Mouse (Mus musculus) limb, embryonic 13.5 days (tissue): Measurements from ENCODE around the gene Serpinb12. TPM values are rescaled to one million over a fixed set of nuclear protein-coding genes. Genes with fewer than 3 reads are reported as not detected.
"Not testable (repeated sequence)": the region's sequence is repeated elsewhere in the genome, so short reads cannot be mapped to it uniquely, and the experiment has no call there.

Source experiments
- ATAC-seq: fragments of 200-750 bp; cut with Nextera tagmentation; 2 replicates; pipeline ENCODE4 v1.8.0; 2017; ENCODE audit warnings: low read depth, moderate number of reproducible peaks, moderate TSS enrichment; ENCODE audit not compliant: low FRiP score
- H3K27ac ChIP-seq: fragments of 300-500 bp; sonication (generic); 2 replicates; pipeline ENCODE4 v1.5.1; 2015; ENCODE audit warnings: inconsistent platforms, mild to moderate bottlenecking, moderate library complexity
- H3K27me3 ChIP-seq: fragments of 300-500 bp; sonication (generic); 2 replicates; pipeline ENCODE4 v1.6.1; 2015; ENCODE audit warnings: mild to moderate bottlenecking, inconsistent platforms
- H3K36me3 ChIP-seq: fragments of 300-500 bp; sonication (generic); 2 replicates; pipeline ENCODE4 v1.6.1; 2015; ENCODE audit warnings: inconsistent platforms, mild to moderate bottlenecking, moderate library complexity
- H3K4me1 ChIP-seq: fragments of 300-500 bp; sonication (generic); 2 replicates; pipeline ENCODE4 v1.6.1; 2015; ENCODE audit warnings: inconsistent platforms
- H3K4me2 ChIP-seq: fragments of 300-500 bp; sonication (generic); replicated peaks from 2 replicates; pipeline ENCODE4 v1.6.1; 2015; ENCODE audit warnings: inconsistent platforms, mild to moderate bottlenecking, moderate library complexity
- H3K4me3 ChIP-seq: fragments of 300-500 bp; sonication (generic); 2 replicates; pipeline ENCODE4 v1.5.1; 2015; ENCODE audit warnings: moderate library complexity, mild to moderate bottlenecking, inconsistent platforms
- H3K9ac ChIP-seq: fragments of 300-500 bp; sonication (generic); 2 replicates; pipeline ENCODE4 v1.6.1; 2015; ENCODE audit warnings: mild to moderate bottlenecking, inconsistent platforms
- H3K9me3 ChIP-seq: fragments of 300-500 bp; sonication (generic); 2 replicates; pipeline ENCODE4 v1.6.1; 2016; ENCODE audit warnings: inconsistent platforms
- WGBS: fragments of 180-500 bp; shearing (Covaris S2); methylation state at CpG from one replicate; pipeline ENCODE4 v1.1.7; 2015; 5-methylcytosine and 5-hydroxymethylcytosine counted together
- polyA plus RNA-seq: library from polyadenylated mRNA; unstranded; fragments of >200 nt; fragmentation: Nextera tagmentation; extraction: Ambion mirVana; gene quantifications from 2 replicates; pipeline ENCODE4 v1.2.1, GENCODE M21; 2015

The Serpinb12 gene
- 0.59 and 0.70 TPM in 2 replicates for polyA plus RNA-seq

DNA sequence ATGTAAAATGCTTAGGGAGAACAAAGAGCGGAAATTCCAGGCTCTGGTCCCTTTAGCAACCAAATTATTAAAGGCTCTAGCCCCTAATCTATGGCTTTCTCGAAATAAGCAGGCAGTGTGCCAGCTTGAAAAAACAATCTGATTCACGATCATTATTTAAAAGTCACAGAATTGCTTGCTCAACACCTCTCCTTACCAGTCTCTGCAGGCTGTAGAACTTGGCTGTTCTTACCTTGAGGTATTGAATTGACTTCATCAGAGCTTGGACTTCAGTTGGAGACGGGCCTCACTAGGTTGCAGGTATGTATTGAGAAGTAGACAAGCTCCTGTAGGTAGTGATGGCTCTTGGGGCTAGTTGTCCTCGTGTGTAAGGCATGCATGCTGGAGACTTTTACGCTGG lies at the start of gene Serpinb12:
Serpinb12 (plus strand) TSS at position 185 of the 400 bp plus-strand sequence.
- Histone ChIP-seq H3K9ac (no peak within 1 kb of the TSS), H3K4me3 (no peak within 1 kb of the TSS), H3K9me3 (no peaks in the 10 kb centered on the region), H3K27me3 (no peaks in the 10 kb centered on the region), H3K4me1 (no peaks in the 10 kb centered on the region), H3K36me3 (no peaks in the 10 kb centered on the region), H3K4me2 (no peak within 1 kb of the TSS), H3K27ac (no peak within 1 kb of the TSS)
- 74% methylated on average over 6 of the region's 6 CpGs for WGBS
- ATAC-seq, result no peak

DNA sequence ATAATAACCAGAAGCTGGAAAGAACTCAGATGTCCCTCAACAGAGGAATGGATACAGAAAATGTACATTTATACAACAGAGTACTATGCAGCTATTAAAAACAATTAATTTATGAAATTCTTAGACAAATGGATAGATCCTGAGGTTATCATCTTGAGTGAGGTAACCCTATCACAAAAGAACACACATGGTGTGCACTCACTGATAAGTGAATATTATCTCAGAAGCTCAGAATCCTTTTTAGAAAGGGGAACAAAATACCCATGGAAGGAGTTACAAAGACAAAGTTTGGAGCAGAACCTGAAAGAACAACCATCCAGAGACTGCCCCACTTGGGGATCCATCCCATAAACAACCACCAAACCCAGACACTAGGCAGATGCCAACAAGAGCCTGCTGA lies 39.1 kb upstream of the Serpinb12 start:
- not testable (repeated sequence) for H3K4me1 ChIP-seq, H3K36me3 ChIP-seq, H3K9ac ChIP-seq

DNA sequence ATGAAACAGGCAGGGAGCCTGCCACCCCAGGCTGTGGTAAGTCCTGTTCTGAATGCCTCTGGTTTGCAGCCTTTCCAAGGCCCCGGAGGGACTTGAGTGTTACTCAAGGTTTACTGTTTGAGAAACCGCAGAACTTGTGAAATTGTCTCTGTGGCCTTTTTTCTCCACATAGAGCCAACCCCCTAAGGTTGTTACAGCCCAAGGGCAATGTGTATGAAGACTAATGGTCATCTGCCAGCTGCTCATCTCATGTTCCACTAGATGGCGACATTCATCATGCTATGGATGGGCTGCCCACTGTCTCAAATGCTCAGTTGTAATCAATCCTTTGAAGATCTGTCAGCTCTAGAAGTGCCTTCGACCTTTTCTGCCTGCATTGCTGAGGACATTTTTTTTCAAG lies 32.8 kb upstream of the Serpinb12 start:
- Histone ChIP-seq H3K27me3 (no peaks in the 10 kb centered on the region), H3K4me2 (no peak overlapping the region), H3K27ac (no peak overlapping the region), H3K36me3 (no peaks in the 10 kb centered on the region), H3K4me1 (no peaks in the 10 kb centered on the region), H3K4me3 (no peak overlapping the region), H3K9ac (no peak overlapping the region), H3K9me3 (no peaks in the 10 kb centered on the region)
- no peak for ATAC-seq
- WGBS, result 36% methylated on average over 4 of the region's 4 CpGs

More for the DNA sequence above, 39.1 kb upstream of the Serpinb12 start:
- not testable (repeated sequence) for H3K9me3 ChIP-seq, H3K4me2 ChIP-seq, H3K4me3 ChIP-seq, H3K27ac ChIP-seq, H3K27me3 ChIP-seq, ATAC-seq

DNA sequence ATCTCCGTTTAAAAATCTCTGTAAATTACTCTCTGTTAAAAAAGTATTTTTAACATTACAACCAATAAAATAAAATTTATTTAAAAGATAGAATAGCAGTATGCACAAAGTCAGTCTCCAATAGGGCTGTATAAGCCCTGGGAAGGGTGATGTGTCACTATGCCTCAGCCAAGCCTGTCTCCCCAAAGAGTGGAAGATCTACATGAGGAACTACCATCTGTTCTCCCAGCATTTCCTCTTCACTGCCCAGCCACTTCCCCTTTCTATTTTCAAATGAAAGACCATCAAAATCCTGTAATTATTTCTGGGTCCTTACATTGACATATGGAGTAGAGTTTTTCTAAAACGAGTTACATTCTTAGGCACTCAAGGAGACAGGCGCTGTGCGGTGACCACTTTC lies 2.3 kb upstream of the Serpinb12 start:
- Histone ChIP-seq H3K4me1 (no peaks in the 10 kb centered on the region), H3K9me3 (no peaks in the 10 kb centered on the region), H3K27ac (no peak overlapping the region), H3K9ac (no peak overlapping the region), H3K4me3 (no peak overlapping the region), H3K27me3 (no peaks in the 10 kb centered on the region), H3K36me3 (no peaks in the 10 kb centered on the region), H3K4me2 (no peak overlapping the region)
- no peak for ATAC-seq
- 79% methylated on average over 4 of the region's 4 CpGs for WGBS

DNA sequence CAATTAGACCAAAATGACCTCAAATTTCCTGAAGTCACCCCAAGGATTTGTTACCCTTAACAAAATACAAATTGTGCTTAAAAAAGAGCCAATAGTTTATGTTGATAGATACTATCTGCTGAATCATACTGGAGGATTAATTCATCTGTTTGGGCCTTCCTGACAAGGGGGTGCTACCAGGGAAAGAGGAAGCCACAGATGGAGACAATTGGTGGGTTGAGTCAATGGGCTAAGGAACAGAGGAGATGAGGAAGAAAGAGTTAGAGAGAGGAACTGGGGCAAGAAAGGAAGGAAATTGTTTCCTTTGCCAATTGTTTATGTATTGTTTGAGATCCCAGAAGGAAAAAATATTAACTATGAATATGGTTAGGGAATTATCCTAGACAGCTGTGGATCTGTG lies 591 bp upstream of the Serpinb12 start:
- no peak overlapping the region for H3K4me2 ChIP-seq
- no peak for ATAC-seq
- no peaks in the 10 kb centered on the region for H3K36me3 ChIP-seq
- no peak overlapping the region for H3K27ac ChIP-seq
- no peak overlapping the region for H3K9ac ChIP-seq
- H3K27me3 ChIP-seq, result no peaks in the 10 kb centered on the region
- no peak overlapping the region for H3K4me3 ChIP-seq
- no peaks in the 10 kb centered on the region for H3K4me1 ChIP-seq
- H3K9me3 ChIP-seq, result no peaks in the 10 kb centered on the region

DNA sequence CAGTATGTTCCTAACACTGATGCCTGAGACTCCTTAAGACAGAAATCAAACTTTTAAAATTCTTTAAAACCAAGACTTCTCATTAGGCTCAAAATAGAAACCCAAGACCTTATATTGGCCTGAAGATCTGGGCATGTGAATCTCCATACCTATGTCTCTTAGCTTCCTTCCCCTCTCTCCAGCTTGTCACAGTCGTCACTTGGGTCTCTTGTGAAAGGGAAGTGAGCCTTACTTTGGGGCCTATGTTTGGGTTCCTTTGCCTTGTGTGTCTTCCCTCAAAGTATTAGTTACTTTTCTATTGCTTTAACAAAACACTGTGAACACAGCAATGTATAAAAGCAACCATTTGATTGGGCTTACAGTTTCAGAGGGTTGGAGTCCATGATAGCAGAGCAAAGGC lies 13.0 kb downstream of the Serpinb12 start:
- 75% methylated on average over 1 of the region's 1 CpGs for WGBS
- Histone ChIP-seq H3K4me2 (no peak overlapping the region), H3K9me3 (no peaks in the 10 kb centered on the region), H3K27me3 (no peaks in the 10 kb centered on the region), H3K4me1 (no peaks in the 10 kb centered on the region), H3K9ac (no peak overlapping the region), H3K27ac (no peak overlapping the region), H3K4me3 (no peak overlapping the region), H3K36me3 (no peaks in the 10 kb centered on the region)
- no peak for ATAC-seq

DNA sequence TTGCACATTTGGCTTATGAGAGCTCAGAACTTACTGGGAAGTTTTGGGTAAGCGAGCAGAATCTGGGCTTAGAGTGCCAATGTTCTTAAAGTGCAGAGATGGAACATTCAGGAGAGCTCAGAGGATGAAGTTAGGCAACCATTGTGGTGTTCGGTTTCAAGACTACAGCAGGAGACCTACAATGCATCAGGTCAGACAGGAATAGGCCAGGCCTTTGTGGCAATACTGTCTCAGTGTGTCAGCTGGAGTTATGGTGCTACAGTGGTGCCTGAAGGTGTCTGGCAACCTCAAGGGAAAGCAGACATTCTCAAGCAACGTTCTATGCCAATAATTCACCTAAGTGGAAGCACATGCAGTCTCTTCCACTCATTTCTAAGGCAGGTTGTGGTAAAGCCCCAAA lies 25.7 kb downstream of the Serpinb12 start:
- H3K9me3 ChIP-seq, result no peaks in the 10 kb centered on the region
- no peaks in the 10 kb centered on the region for H3K27me3 ChIP-seq
- no peak overlapping the region for H3K4me2 ChIP-seq
- H3K27ac ChIP-seq, result no peak overlapping the region
- no peaks in the 10 kb centered on the region for H3K4me1 ChIP-seq
- no peaks in the 10 kb centered on the region for H3K36me3 ChIP-seq
- ATAC-seq, result no peak
- 60% methylated on average over 3 of the region's 3 CpGs for WGBS
- H3K4me3 ChIP-seq, result no peak overlapping the region
- no peak overlapping the region for H3K9ac ChIP-seq

DNA sequence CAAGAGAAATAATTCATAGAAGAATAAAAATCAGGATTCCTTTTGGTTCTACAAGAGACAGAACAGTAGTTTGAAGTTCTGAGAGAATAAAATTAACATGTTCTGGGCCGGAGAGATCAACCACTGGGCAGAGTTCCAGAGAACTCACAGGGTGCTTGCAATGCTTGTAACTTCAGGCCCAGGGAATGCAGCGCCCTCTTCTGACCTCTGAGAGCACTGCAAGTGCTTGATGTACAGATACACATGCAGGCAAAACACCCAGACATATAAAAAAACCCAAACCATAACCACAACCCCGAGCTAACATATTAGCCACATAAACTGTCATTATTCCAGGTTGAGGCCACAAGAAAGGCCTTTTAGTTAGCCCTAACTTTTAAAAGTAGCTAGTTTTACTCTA lies 26.8 kb downstream of the Serpinb12 start:
- no peaks in the 10 kb centered on the region for H3K4me1 ChIP-seq
- H3K9ac ChIP-seq, result no peak overlapping the region
- H3K36me3 ChIP-seq, result no peaks in the 10 kb centered on the region
- whole genome bisulfite sequencing, result 40% methylated on average over 3 of the region's 3 CpGs
- H3K27ac ChIP-seq, result no peak overlapping the region
- no peaks in the 10 kb centered on the region for H3K9me3 ChIP-seq
- H3K4me3 ChIP-seq, result no peak overlapping the region
- H3K4me2 ChIP-seq, result no peak overlapping the region
- no peaks in the 10 kb centered on the region for H3K27me3 ChIP-seq
- ATAC-seq, result no peak

DNA sequence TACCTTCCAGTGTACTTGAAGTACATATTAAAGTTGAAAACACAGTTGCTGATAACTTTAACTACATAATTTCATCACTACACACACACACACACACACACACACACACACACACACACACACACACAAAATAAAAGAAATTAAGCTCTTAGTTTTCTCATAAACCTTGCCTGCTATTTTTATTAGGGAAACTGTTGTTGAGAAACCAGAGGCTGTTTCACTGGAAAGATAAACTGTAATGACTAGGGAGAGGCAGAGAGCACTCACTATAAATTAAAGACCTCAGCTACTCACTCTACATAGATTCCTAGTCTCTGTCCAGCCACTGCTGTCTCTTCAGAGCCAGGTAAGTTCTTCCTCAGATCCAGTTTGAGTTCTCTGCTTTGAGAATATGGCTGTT lies 46.4 kb downstream of the Serpinb12 start, which contains the start of gene Serpinb13:
Serpinb13 (plus strand) TSS at position 301 of the 400 bp plus-strand sequence.
- Histone ChIP-seq H3K27ac (no peak within 1 kb of the TSS), H3K4me2 (no peak within 1 kb of the TSS), H3K4me3 (no peak within 1 kb of the TSS), H3K9ac (no peak within 1 kb of the TSS), H3K9me3 (no peaks in the 10 kb centered on the region), H3K27me3 (no peaks in the 10 kb centered on the region), H3K4me1 (no peaks in the 10 kb centered on the region), H3K36me3 (no peaks in the 10 kb centered on the region)
- no peak for ATAC-seq

DNA sequence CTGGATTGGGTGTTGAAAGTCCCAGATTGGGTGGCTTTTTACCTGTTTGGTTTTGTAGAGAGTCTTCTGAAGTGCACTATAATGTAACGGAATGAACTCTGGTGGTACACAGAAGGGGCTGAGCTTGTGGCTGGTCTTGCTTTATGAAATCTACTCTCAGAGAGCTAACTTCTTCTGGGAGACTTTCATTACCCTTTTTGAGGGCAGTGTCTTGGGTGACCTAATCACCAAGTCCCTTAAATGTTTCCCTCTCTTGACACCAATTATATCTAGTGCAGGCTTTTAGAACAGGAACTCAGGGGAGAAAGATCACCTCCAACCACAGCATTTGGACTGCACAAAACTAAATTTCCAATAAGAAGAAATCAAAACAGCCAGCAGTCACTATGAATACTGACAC lies 48.8 kb downstream of the Serpinb12 start:
- Histone ChIP-seq H3K27me3 (no peaks in the 10 kb centered on the region), H3K27ac (no peak overlapping the region), H3K4me3 (no peak overlapping the region), H3K4me1 (no peaks in the 10 kb centered on the region), H3K4me2 (no peak overlapping the region), H3K9ac (no peak overlapping the region), H3K9me3 (no peaks in the 10 kb centered on the region), H3K36me3 (no peaks in the 10 kb centered on the region)
- WGBS, result 90% methylated on average over 1 of the region's 1 CpGs
- ATAC-seq, result no peak

DNA sequence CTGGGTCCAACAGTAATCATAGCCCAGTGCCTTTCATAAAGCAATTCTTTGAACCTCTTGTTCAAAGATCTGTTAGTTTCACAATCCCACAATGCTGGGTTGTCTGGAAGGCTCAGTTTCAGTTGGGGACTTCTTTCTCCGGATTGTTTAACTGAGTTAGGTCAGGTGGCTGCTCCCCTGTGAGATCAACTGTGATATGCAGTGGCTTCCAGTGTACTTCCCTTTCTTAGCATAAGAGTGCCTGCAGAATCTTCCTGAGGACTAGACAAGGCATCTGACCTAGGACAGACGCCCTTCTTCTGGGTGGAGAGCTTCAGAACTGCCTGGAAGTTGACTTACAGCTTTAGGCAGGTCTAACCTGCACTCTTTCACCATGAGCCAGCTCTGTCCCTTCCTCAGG lies 49.6 kb downstream of the Serpinb12 start:
- 73% methylated on average over 2 of the region's 2 CpGs for WGBS
- Histone ChIP-seq H3K27me3 (no peaks in the 10 kb centered on the region), H3K4me1 (no peaks in the 10 kb centered on the region), H3K27ac (no peak overlapping the region), H3K36me3 (no peaks in the 10 kb centered on the region), H3K9ac (no peak overlapping the region), H3K4me3 (no peak overlapping the region), H3K4me2 (no peak overlapping the region), H3K9me3 (no peaks in the 10 kb centered on the region)
- ATAC-seq, result no peak

DNA sequence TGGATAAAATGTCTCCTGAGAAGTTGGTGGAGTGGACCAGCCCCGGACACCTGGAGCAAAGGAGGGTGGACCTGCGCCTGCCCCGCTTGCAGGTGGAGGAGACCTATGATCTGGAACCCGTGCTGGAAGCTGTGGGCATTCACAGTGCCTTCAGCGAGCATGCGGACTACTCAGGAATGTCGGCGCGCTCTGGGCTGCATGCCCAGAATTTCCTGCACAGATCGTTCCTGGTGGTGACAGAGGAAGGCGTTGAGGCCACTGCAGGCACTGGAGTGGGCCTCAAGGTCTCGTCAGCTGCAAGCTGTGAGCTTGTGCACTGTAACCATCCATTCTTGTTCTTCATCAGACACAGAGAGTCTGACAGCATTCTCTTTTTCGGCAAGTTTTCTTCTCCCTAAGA lies 66.2 kb downstream of the Serpinb12 start:
- H3K9me3 ChIP-seq, result no peaks in the 10 kb centered on the region
- 61% methylated on average over 13 of the region's 13 CpGs for WGBS
- ATAC-seq, result no peak

DNA sequence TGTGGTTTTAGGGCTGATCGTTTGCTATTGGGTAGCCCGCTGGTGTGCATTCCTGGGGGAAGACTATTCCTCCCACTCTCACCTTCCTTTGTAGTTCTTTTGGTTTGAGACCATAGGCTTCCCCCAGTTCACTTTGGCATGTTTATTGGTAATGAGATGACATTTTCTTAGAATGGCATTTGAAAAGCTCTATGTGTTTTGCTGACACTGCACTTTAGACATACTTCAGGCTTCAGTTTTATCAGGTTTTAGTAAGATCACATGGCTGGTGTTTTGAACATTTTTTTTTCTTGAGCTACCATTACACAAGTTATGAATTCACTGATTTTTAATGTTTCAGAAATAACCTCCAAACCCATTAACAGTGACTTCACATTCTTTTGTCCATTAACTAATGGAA lies 67.5 kb downstream of the Serpinb12 start:
- Histone ChIP-seq H3K4me2 (no peak overlapping the region), H3K36me3 (no peaks in the 10 kb centered on the region), H3K27me3 (no peaks in the 10 kb centered on the region), H3K4me1 (no peaks in the 10 kb centered on the region), H3K4me3 (no peak overlapping the region), H3K27ac (no peak overlapping the region), H3K9me3 (no peaks in the 10 kb centered on the region), H3K9ac (no peak overlapping the region)
- 75% methylated on average over 2 of the region's 2 CpGs for WGBS
- no peak for ATAC-seq

More for the DNA sequence above, 66.2 kb downstream of the Serpinb12 start:
- H3K27me3 ChIP-seq, result no peaks in the 10 kb centered on the region
- H3K36me3 ChIP-seq, result no peaks in the 10 kb centered on the region
- H3K4me2 ChIP-seq, result no peak overlapping the region
- H3K4me3 ChIP-seq, result no peak overlapping the region
- H3K9ac ChIP-seq, result no peak overlapping the region
- H3K27ac ChIP-seq, result no peak overlapping the region
- H3K4me1 ChIP-seq, result no peaks in the 10 kb centered on the region
